Mouse (Mus musculus) layer of hippocampus, postnatal 25 days (tissue): Measurements from ENCODE around the gene Tom1. TPM values are rescaled to one million over a fixed set of nuclear protein-coding genes. Genes with fewer than 3 reads are reported as not detected.

Experiments used
- DNase-seq, 2 experiments: peaks; one replicate each; pipeline ENCODE4 v3.0.0; 2022; ENCODE audit warnings: mixed read lengths in 2 of 2, low spot score in 1 of 2; ENCODE audit errors: extremely low spot score in 1 of 2
- total RNA-seq, 2 experiments: library from RNA; stranded (reverse); gene quantifications; 2 replicates each; pipeline ENCODE4 v1.2.3; 2021

Gene Tom1
- total RNA-seq, 2 experiments from 2014 or later = 37.3 to 38.7 TPM

DNA sequence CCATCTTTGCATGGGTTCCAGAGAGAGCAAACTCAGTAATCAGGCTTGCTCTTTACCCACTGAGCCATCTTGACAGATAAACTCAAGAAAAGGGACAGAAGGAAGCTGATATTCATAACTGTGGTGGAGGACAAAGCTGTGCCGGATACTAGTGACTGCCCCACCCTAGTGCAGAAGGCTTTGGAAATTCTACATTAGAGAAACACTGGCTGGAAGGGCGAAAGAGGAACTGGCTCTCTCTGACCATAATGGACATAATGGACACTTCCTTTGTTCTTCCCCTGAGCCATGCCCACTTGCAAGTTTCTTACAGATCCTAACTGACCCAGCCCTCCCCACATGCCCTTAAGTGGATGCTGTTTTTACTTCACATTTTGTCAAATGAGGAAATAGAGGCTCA lies 52.5 kb downstream of the Tom1 start:
- no peak for DNase-seq

DNA sequence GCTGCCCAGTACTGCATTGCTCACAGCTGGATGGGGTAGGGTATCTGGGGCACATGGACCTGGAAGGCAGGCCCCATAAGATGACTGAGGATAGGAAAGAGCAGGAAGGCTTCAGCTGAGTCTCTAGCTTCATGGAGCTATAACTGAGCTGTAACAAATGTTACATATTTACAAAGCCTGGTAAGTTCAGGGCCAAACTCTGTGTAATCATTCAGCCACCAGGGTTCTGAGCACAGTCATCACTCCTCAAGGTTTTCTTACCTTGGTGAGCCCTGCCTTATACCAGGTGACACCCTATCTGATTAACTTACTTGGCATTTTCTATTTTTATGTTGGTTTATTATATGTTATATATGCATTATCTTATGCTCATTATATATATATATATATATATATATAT lies 53.6 kb downstream of the Tom1 start:
- no peak for DNase-seq

DNA sequence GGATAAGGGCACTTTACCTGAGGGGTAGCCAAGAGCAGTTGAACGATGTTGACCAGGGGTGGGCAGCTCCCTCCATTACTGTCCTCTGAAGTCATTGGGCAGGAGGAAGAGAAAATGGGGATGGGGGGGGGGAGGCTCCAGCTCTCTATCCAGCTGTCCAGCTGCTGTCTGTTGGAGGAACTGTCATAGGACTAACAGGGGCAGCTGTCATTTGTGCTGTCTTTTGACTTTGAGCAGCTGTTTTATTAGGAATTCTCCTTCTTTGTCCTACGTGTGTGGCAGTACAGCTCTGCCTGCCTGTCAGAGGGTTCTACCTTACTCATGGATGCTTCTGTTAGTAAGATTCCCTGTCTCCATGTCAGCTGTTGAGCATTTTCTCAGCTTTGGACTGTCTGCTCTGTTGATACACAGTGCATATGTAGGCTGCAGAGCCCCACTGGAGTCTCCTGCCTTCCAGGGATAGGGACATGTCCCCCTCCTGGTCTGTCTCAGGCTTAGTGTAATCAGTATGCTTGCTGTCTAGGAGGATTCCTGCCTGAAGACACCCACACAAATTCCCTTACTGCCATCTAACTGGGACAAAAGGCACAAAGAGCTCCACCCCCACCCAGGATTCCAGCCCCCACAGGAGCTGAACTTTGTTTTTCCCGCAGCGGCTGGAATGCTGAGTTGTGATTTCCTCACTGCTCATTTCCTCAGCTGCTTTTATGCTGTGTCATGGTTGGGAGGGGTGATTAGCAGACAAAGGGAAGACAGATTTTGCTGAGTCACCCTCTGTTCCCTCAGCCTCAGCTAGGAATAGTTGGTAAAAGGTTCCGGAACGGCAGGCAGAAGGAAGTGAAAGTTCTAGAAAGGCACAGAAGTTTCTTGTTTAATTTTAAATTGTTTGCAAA lies 55.7 kb downstream of the Tom1 start:
- peak; percentile 17 to 31 for DNase-seq

GRCm38 (mm10) chr8:75090781-75091365 lies 57.4 kb downstream of the Tom1 start:
- DNase-seq = no peak

DNA sequence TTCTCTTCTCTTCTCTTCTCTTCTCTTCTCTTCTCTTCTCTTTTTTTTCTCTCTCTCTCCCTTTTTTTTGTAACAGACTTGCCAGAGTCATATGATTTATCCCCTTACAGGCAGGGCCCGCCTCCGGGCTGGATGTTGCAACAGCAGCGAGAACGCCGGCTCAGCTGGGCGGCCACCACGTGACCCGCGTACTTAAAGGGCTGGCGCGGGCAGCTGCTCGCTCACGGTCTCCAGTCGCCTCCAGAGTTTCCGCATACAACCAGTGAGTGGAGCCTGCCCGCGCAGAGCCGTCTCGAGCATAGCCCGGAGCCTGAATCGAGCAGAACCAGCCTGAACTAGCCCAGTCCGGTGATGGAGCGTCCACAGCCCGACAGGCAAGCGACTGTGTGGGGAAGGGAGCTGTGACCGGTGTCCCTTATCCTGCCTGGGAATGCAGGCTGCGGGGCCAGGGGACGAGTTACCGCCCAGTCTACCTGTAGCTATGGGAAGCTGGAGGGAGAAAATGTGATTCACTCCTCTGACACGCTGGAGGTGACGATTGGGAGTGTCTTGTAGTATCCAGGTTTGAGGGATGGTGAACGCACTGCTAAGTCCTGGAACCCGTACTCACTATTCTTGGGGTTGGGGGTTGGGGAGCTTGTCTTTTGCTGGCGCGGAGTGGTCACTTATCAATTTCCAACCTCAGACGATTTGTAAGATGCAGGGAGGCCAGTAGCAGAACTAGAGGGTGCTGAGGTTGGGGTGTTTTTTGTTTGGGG lies 60.1 kb downstream of the Tom1 start, which contains the start of gene Hmox1:
Gene Hmox1, plus strand, starts transcription at position 223 of the 758 bp plus-strand sequence.
- DNase-seq = peak; percentile 61 to 72

GRCm38 (mm10) chr8:75102956-75103355 lies 69.5 kb downstream of the Tom1 start:
- no peak for DNase-seq

GRCm38 (mm10) chr8:75103376-75103878 lies 69.9 kb downstream of the Tom1 start:
- DNase-seq = no peak

DNA sequence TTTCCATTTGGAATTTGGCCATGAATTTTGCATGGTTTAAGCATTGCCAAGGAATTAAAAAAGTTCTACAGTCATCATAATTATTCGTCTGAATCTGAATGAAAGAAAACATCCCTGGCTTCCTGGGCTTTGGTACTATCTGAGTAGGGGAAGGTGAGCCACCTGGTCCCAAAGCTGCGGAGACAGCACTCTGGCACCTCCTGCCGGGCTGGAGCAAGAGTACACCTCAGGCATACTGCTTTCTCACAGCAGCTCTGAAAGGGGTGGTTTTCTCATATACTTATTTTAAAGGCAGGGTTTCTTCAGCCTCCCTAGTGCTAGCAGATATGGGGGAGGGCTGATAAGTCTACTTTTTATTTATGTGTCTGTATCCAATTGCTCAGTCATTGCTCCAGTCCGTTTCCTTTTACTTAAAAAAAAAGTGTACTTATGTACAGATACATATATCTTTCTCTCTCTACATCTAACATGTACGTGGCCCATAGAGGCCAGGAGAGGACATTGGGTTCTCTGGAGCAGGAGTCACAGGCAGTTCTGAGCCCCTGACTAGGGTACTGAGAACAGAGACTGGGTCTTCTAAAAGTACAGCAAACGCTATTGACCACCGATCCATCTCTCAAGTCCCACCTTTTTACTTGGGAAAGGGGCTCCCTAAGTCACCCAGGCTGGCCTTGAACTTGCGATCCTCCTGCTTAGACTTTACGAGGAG lies 75.2 kb downstream of the Tom1 start:
- peak; percentile 36 to 68 for DNase-seq

GRCm38 (mm10) chr8:75109236-75109967 lies 75.9 kb downstream of the Tom1 start, which contains the start of gene Mcm5:
Gene Mcm5 (plus strand): TSS chr8:75109569.
- peak; percentile 97 to 98 for DNase-seq

- no peak for DNase-seq
These were observed 76.6 kb downstream of the Tom1 start for GRCm38 (mm10) chr8:75110093-75110492.

GRCm38 (mm10) chr8:75118505-75118904 lies 85.0 kb downstream of the Tom1 start:
- no peak for DNase-seq

GRCm38 (mm10) chr8:75119287-75119686 lies 85.8 kb downstream of the Tom1 start:
- DNase-seq = no peak

Other genes starting within 250 kb of the Tom1 start
- not detected for gene Isx, start 160.5 kb upstream of the Tom1 start, total RNA-seq
- gene Hmgxb4, start 40.3 kb upstream of the Tom1 start, total RNA-seq = 10 to 100 TPM; 23.7 to 25.7 TPM
- gene Hmox1, start 59.9 kb downstream of the Tom1 start, total RNA-seq = 1 to 10 TPM; 6.3 to 7.0 TPM
- gene Mcm5, start 75.9 kb downstream of the Tom1 start, total RNA-seq = 1 to 10 TPM; 6.2 to 7.1 TPM
- 10 to 100 TPM; 60.6 to 67.6 TPM for gene Rasd2, start 180.2 kb downstream of the Tom1 start, total RNA-seq